Mouse (Mus musculus): ENCODE data around the gene Stx3. TPM values are rescaled to one million over a fixed set of nuclear protein-coding genes. Genes with fewer than 3 reads are reported as not detected.

Stx3 gene
- polyA plus RNA-seq, 1 experiment from 2014 or later = 23.2 TPM

- under 1% methylated on average over 30 of the region's 30 CpGs for WGBS
- 0 out of 2 replicates have a peak, but pooled peaks cover 6% of the 10 kb centered on the region for H3K4me1 ChIP-seq (ENCODE audit: control insufficient read depth, insufficient read depth, low read length)
- peak within 1 kb of the TSS; percentile 44 for H3K27ac ChIP-seq (ENCODE audit: low read length)
- H3K4me3 ChIP-seq (ENCODE audit: low read depth, low read length) = peak within 1 kb of the TSS; percentile 69
- peaks cover 7% of the 10 kb centered on the region; the same call in 1 of the 2 replicates for H3K36me3 ChIP-seq (ENCODE audit: control insufficient read depth, insufficient read depth, low read length)
- ATAC-seq (ENCODE audit: insufficient number of reproducible peaks, insufficient read depth, low FRiP score, low read depth) = peak; percentile 89
- peak within 1 kb of the TSS; percentile 52 for H3K9ac ChIP-seq (replicated peaks; ENCODE audit: low read depth, low read length)
- no peaks in the 10 kb centered on the region for H3K27me3 ChIP-seq (ENCODE audit: control insufficient read depth, insufficient read depth, low read length)
- no peaks in the 10 kb centered on the region for H3K9me3 ChIP-seq (ENCODE audit: control insufficient read depth, low read depth, low read length)
- H3K4me2 ChIP-seq (replicated peaks; ENCODE audit: low read depth, low read length) = peak within 1 kb of the TSS; percentile 74
Measured at GRCm38 (mm10) chr19:11770205-11770892, 48.9 kb downstream of the Stx3 start, which contains the start of gene Mrpl16. TSS of gene Mrpl16 (plus strand) at chr19:11770391.

- Histone ChIP-seq H3K9me3 (ENCODE audit: control insufficient read depth, low read depth, low read length) (no peaks in the 10 kb centered on the region), H3K27ac (ENCODE audit: low read length) (no peak overlapping the region), H3K4me2 (replicated peaks; ENCODE audit: low read depth, low read length) (peak overlapping the region; percentile 74), H3K27me3 (ENCODE audit: control insufficient read depth, insufficient read depth, low read length) (no peaks in the 10 kb centered on the region), H3K9ac (replicated peaks; ENCODE audit: low read depth, low read length) (no peak overlapping the region), H3K4me3 (ENCODE audit: low read depth, low read length) (no peak overlapping the region), H3K36me3 (ENCODE audit: control insufficient read depth, insufficient read depth, low read length) (peaks cover 7% of the 10 kb centered on the region; the same call in 1 of the 2 replicates), H3K4me1 (ENCODE audit: control insufficient read depth, insufficient read depth, low read length) (0 out of 2 replicates have a peak, but pooled peaks cover 6% of the 10 kb centered on the region)
- no peak for ATAC-seq (ENCODE audit: insufficient number of reproducible peaks, insufficient read depth, low FRiP score, low read depth)
- WGBS = 86% methylated on average over 5 of the region's 5 CpGs
Measured at GRCm38 (mm10) chr19:11769257-11769920, 49.8 kb downstream of the Stx3 start.

- no peaks in the 10 kb centered on the region for H3K9me3 ChIP-seq (ENCODE audit: control insufficient read depth, low read depth, low read length)
- H3K9ac ChIP-seq (replicated peaks; ENCODE audit: low read depth, low read length) = no peak overlapping the region
- H3K27ac ChIP-seq (ENCODE audit: low read length) = no peak overlapping the region
- no peak overlapping the region for H3K4me3 ChIP-seq (ENCODE audit: low read depth, low read length)
- H3K36me3 ChIP-seq (ENCODE audit: control insufficient read depth, insufficient read depth, low read length) = no peaks in the 10 kb centered on the region; the same call in 1 of the 2 replicates
- ATAC-seq (ENCODE audit: insufficient number of reproducible peaks, insufficient read depth, low FRiP score, low read depth) = no peak
- WGBS = 15% methylated on average over 3 of the region's 3 CpGs
- no peak overlapping the region for H3K4me2 ChIP-seq (replicated peaks; ENCODE audit: low read depth, low read length)
- H3K27me3 ChIP-seq (ENCODE audit: control insufficient read depth, insufficient read depth, low read length) = no peaks in the 10 kb centered on the region
- H3K4me1 ChIP-seq (ENCODE audit: control insufficient read depth, insufficient read depth, low read length) = 0 out of 2 replicates have a peak, but pooled peaks cover 6% of the 10 kb centered on the region
Measured at GRCm38 (mm10) chr19:11768163-11768562, 51.0 kb downstream of the Stx3 start.

- no peak overlapping the region for H3K9ac ChIP-seq (replicated peaks; ENCODE audit: low read depth, low read length)
- H3K36me3 ChIP-seq (ENCODE audit: control insufficient read depth, insufficient read depth, low read length) = no peaks in the 10 kb centered on the region
- no peak overlapping the region for H3K4me3 ChIP-seq (ENCODE audit: low read depth, low read length)
- no peak overlapping the region for H3K4me2 ChIP-seq (replicated peaks; ENCODE audit: low read depth, low read length)
- WGBS = 66% methylated on average over 4 of the region's 4 CpGs
- H3K27ac ChIP-seq (ENCODE audit: low read length) = no peak overlapping the region
- H3K9me3 ChIP-seq (ENCODE audit: control insufficient read depth, low read depth, low read length) = no peaks in the 10 kb centered on the region
- no peak for ATAC-seq (ENCODE audit: insufficient number of reproducible peaks, insufficient read depth, low FRiP score, low read depth)
- H3K27me3 ChIP-seq (ENCODE audit: control insufficient read depth, insufficient read depth, low read length) = no peaks in the 10 kb centered on the region
- 0 out of 2 replicates have a peak, but pooled peaks cover 6% of the 10 kb centered on the region for H3K4me1 ChIP-seq (ENCODE audit: control insufficient read depth, insufficient read depth, low read length)
Measured at GRCm38 (mm10) chr19:11766413-11766812, 52.8 kb downstream of the Stx3 start.

- H3K27ac ChIP-seq (ENCODE audit: low read length) = no peak overlapping the region
- ATAC-seq (ENCODE audit: insufficient number of reproducible peaks, insufficient read depth, low FRiP score, low read depth) = no peak
- no peaks in the 10 kb centered on the region for H3K27me3 ChIP-seq (ENCODE audit: control insufficient read depth, insufficient read depth, low read length)
- no peak overlapping the region for H3K9ac ChIP-seq (replicated peaks; ENCODE audit: low read depth, low read length)
- 78% methylated on average over 3 of the region's 3 CpGs for WGBS
- H3K9me3 ChIP-seq (ENCODE audit: control insufficient read depth, low read depth, low read length) = no peaks in the 10 kb centered on the region
- H3K36me3 ChIP-seq (ENCODE audit: control insufficient read depth, insufficient read depth, low read length) = no peaks in the 10 kb centered on the region
- H3K4me3 ChIP-seq (ENCODE audit: low read depth, low read length) = no peak overlapping the region
- no peak overlapping the region for H3K4me2 ChIP-seq (replicated peaks; ENCODE audit: low read depth, low read length)
- H3K4me1 ChIP-seq (ENCODE audit: control insufficient read depth, insufficient read depth, low read length) = no peaks in the 10 kb centered on the region
Measured at GRCm38 (mm10) chr19:11765059-11765458, 54.1 kb downstream of the Stx3 start.

GRCm38 (mm10) chr19:11747298-11747697, 71.9 kb downstream of the Stx3 start, which contains the start of gene Gif:
TSS of gene Gif (plus strand) at chr19:11747554.
- no peak for ATAC-seq (ENCODE audit: insufficient number of reproducible peaks, insufficient read depth, low FRiP score, low read depth)
- 80% methylated on average over 2 of the region's 2 CpGs for WGBS
- Histone ChIP-seq H3K4me3 (ENCODE audit: low read depth, low read length) (no peak within 1 kb of the TSS), H3K27me3 (ENCODE audit: control insufficient read depth, insufficient read depth, low read length) (no peaks in the 10 kb centered on the region), H3K9me3 (ENCODE audit: control insufficient read depth, low read depth, low read length) (no peaks in the 10 kb centered on the region), H3K27ac (ENCODE audit: low read length) (no peak within 1 kb of the TSS), H3K36me3 (ENCODE audit: control insufficient read depth, insufficient read depth, low read length) (no peaks in the 10 kb centered on the region), H3K4me2 (replicated peaks; ENCODE audit: low read depth, low read length) (no peak within 1 kb of the TSS), H3K4me1 (ENCODE audit: control insufficient read depth, insufficient read depth, low read length) (no peaks in the 10 kb centered on the region), H3K9ac (replicated peaks; ENCODE audit: low read depth, low read length) (no peak within 1 kb of the TSS)

GRCm38 (mm10) chr19:11745680-11746079, 73.5 kb downstream of the Stx3 start:
- no peak for ATAC-seq (ENCODE audit: insufficient number of reproducible peaks, insufficient read depth, low FRiP score, low read depth)
- H3K4me3 ChIP-seq (ENCODE audit: low read depth, low read length) = no peak overlapping the region
- H3K9me3 ChIP-seq (ENCODE audit: control insufficient read depth, low read depth, low read length) = no peaks in the 10 kb centered on the region
- H3K4me2 ChIP-seq (replicated peaks; ENCODE audit: low read depth, low read length) = no peak overlapping the region
- H3K27me3 ChIP-seq (ENCODE audit: control insufficient read depth, insufficient read depth, low read length) = no peaks in the 10 kb centered on the region
- no peak overlapping the region for H3K9ac ChIP-seq (replicated peaks; ENCODE audit: low read depth, low read length)
- H3K27ac ChIP-seq (ENCODE audit: low read length) = no peak overlapping the region
- H3K36me3 ChIP-seq (ENCODE audit: control insufficient read depth, insufficient read depth, low read length) = no peaks in the 10 kb centered on the region
- H3K4me1 ChIP-seq (ENCODE audit: control insufficient read depth, insufficient read depth, low read length) = no peaks in the 10 kb centered on the region

GRCm38 (mm10) chr19:11736455-11736854, 82.7 kb downstream of the Stx3 start:
- no peak overlapping the region for H3K27ac ChIP-seq (ENCODE audit: low read length)
- H3K4me2 ChIP-seq (replicated peaks; ENCODE audit: low read depth, low read length) = no peak overlapping the region
- no peaks in the 10 kb centered on the region for H3K27me3 ChIP-seq (ENCODE audit: control insufficient read depth, insufficient read depth, low read length)
- H3K4me3 ChIP-seq (ENCODE audit: low read depth, low read length) = no peak overlapping the region
- H3K4me1 ChIP-seq (ENCODE audit: control insufficient read depth, insufficient read depth, low read length) = no peaks in the 10 kb centered on the region
- no peaks in the 10 kb centered on the region for H3K9me3 ChIP-seq (ENCODE audit: control insufficient read depth, low read depth, low read length)
- 38% methylated on average over 1 of the region's 1 CpGs for WGBS
- no peaks in the 10 kb centered on the region for H3K36me3 ChIP-seq (ENCODE audit: control insufficient read depth, insufficient read depth, low read length)
- ATAC-seq (ENCODE audit: insufficient number of reproducible peaks, insufficient read depth, low FRiP score, low read depth) = no peak
- no peak overlapping the region for H3K9ac ChIP-seq (replicated peaks; ENCODE audit: low read depth, low read length)

All from stomach, embryonic 14.5 days (tissue).